Mouse (Mus musculus): ENCODE results near the gene Fars2. TPM values are rescaled to one million over a fixed set of nuclear protein-coding genes. Genes with fewer than 3 reads are reported as not detected.
"Not testable (repeated sequence)": the region's sequence is repeated elsewhere in the genome, so short reads cannot be mapped to it uniquely, and the experiment has no call there.

Gene Fars2
- total and polyA plus RNA-seq, 2 experiments from 2014 or later: 54.8 to 78.9 TPM

- TF ChIP-seq EP300 (IDR thresholded peaks at IDR 0.05; ENCODE audit: low read depth): no peak
- no peak for TF ChIP-seq CTCF (IDR thresholded peaks at IDR 0.05; ENCODE audit: low read depth)
- H3K36me3 ChIP-seq (replicated peaks; ENCODE audit: control insufficient read depth, insufficient read depth, low read length): no peaks in the 10 kb centered on the region
- no peaks in the 10 kb centered on the region for H3K27me3 ChIP-seq (ENCODE audit: control insufficient read depth, insufficient read depth, low read length)
- no peak overlapping the region for H3K9ac ChIP-seq (replicated peaks; ENCODE audit: low read depth, low read length)
- WGBS: 80% methylated on average over 7 of the region's 7 CpGs
- no peaks in the 10 kb centered on the region for H3K4me1 ChIP-seq (ENCODE audit: control insufficient read depth, insufficient read depth)
- H3K27ac ChIP-seq (ENCODE audit: low read depth): no peak overlapping the region
- no peak for DNase-seq (ENCODE audit: low spot score)
- H3K4me3 ChIP-seq (ENCODE audit: low read depth, low read length): no peak overlapping the region
- no peaks in the 10 kb centered on the region for H3K9me3 ChIP-seq (replicated peaks; ENCODE audit: control insufficient read depth, low read length)
- no peak for ATAC-seq (ENCODE audit: insufficient read depth, low read depth)
- no peak overlapping the region for H3K4me2 ChIP-seq (ENCODE audit: low read depth, low read length)
These were observed 331.4 kb downstream of the Fars2 start for GRCm38 (mm10) chr13:36448565-36448964.

DNA sequence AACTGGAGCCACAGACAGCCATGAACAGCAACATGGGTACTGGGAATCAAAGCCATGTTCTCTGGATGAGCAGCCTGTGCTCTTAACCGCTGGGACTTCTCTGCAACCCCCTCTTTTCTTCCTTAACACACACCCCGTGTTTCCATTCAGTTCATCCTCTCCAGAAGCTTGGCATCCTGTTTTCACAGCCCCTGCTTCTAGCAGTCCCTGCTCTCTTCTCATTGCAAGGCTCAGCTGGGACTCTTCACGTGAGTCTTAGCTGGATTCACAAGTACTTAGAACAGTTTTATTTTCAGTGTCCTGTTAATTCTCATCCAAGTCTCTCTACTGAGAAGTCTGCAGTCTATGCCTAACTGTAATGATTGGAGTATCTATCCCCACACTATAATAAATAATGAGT lies 334.2 kb downstream of the Fars2 start:
- no peaks in the 10 kb centered on the region for H3K36me3 ChIP-seq (replicated peaks; ENCODE audit: control insufficient read depth, insufficient read depth, low read length)
- no peaks in the 10 kb centered on the region for H3K9me3 ChIP-seq (replicated peaks; ENCODE audit: control insufficient read depth, low read length)
- TF ChIP-seq EP300 (IDR thresholded peaks at IDR 0.05; ENCODE audit: low read depth): no peak
- TF ChIP-seq CTCF (IDR thresholded peaks at IDR 0.05; ENCODE audit: low read depth): no peak
- 69% methylated on average over 3 of the region's 3 CpGs for WGBS
- no peak overlapping the region for H3K9ac ChIP-seq (replicated peaks; ENCODE audit: low read depth, low read length)
- H3K4me3 ChIP-seq (ENCODE audit: low read depth, low read length): no peak overlapping the region
- H3K4me1 ChIP-seq (ENCODE audit: control insufficient read depth, insufficient read depth): no peaks in the 10 kb centered on the region
- H3K27me3 ChIP-seq (ENCODE audit: control insufficient read depth, insufficient read depth, low read length): no peaks in the 10 kb centered on the region
- ATAC-seq (ENCODE audit: insufficient read depth, low read depth) (no peak), DNase-seq (ENCODE audit: low spot score) (no peak)
- H3K27ac ChIP-seq (ENCODE audit: low read depth): no peak overlapping the region
- no peak overlapping the region for H3K4me2 ChIP-seq (ENCODE audit: low read depth, low read length)

GRCm38 (mm10) chr13:36460473-36460872 lies 343.3 kb downstream of the Fars2 start:
- H3K4me3 ChIP-seq (ENCODE audit: low read depth, low read length): no peak overlapping the region
- H3K9me3 ChIP-seq (replicated peaks; ENCODE audit: control insufficient read depth, low read length): no peaks in the 10 kb centered on the region
- no peak overlapping the region for H3K27ac ChIP-seq (ENCODE audit: low read depth)
- no peak overlapping the region for H3K9ac ChIP-seq (replicated peaks; ENCODE audit: low read depth, low read length)
- 77% methylated on average over 3 of the region's 3 CpGs for WGBS
- no peaks in the 10 kb centered on the region for H3K36me3 ChIP-seq (replicated peaks; ENCODE audit: control insufficient read depth, insufficient read depth, low read length)
- no peaks in the 10 kb centered on the region for H3K27me3 ChIP-seq (ENCODE audit: control insufficient read depth, insufficient read depth, low read length)
- H3K4me1 ChIP-seq (ENCODE audit: control insufficient read depth, insufficient read depth): no peaks in the 10 kb centered on the region
- TF ChIP-seq CTCF (IDR thresholded peaks at IDR 0.05; ENCODE audit: low read depth): no peak
- TF ChIP-seq EP300 (IDR thresholded peaks at IDR 0.05; ENCODE audit: low read depth): no peak
- no peak for DNase-seq (ENCODE audit: low spot score)
- H3K4me2 ChIP-seq (ENCODE audit: low read depth, low read length): no peak overlapping the region
- no peak for ATAC-seq (ENCODE audit: insufficient read depth, low read depth)

GRCm38 (mm10) chr13:36463669-36464068 lies 346.5 kb downstream of the Fars2 start:
- H3K27ac ChIP-seq (ENCODE audit: low read depth): no peak overlapping the region
- H3K9ac ChIP-seq (replicated peaks; ENCODE audit: low read depth, low read length): no peak overlapping the region
- H3K27me3 ChIP-seq (ENCODE audit: control insufficient read depth, insufficient read depth, low read length): no peaks in the 10 kb centered on the region
- H3K4me3 ChIP-seq (ENCODE audit: low read depth, low read length): no peak overlapping the region
- ATAC-seq (ENCODE audit: insufficient read depth, low read depth): no peak
- H3K9me3 ChIP-seq (replicated peaks; ENCODE audit: control insufficient read depth, low read length): no peaks in the 10 kb centered on the region
- H3K36me3 ChIP-seq (replicated peaks; ENCODE audit: control insufficient read depth, insufficient read depth, low read length): no peaks in the 10 kb centered on the region
- H3K4me2 ChIP-seq (ENCODE audit: low read depth, low read length): no peak overlapping the region
- no peak for TF ChIP-seq CTCF (IDR thresholded peaks at IDR 0.05; ENCODE audit: low read depth)
- TF ChIP-seq EP300 (IDR thresholded peaks at IDR 0.05; ENCODE audit: low read depth): no peak
- 0 out of 2 replicates have a peak, but pooled peaks cover 7% of the 10 kb centered on the region for H3K4me1 ChIP-seq (ENCODE audit: control insufficient read depth, insufficient read depth)
- no peak for DNase-seq (ENCODE audit: low spot score)

- H3K9ac ChIP-seq (replicated peaks; ENCODE audit: low read depth, low read length); H3K4me1 ChIP-seq (ENCODE audit: control insufficient read depth, insufficient read depth); H3K27ac ChIP-seq (ENCODE audit: low read depth); DNase-seq (ENCODE audit: low spot score); H3K27me3 ChIP-seq (ENCODE audit: control insufficient read depth, insufficient read depth, low read length); H3K4me2 ChIP-seq (ENCODE audit: low read depth, low read length); H3K9me3 ChIP-seq (replicated peaks; ENCODE audit: control insufficient read depth, low read length); H3K36me3 ChIP-seq (replicated peaks; ENCODE audit: control insufficient read depth, insufficient read depth, low read length); H3K4me3 ChIP-seq (ENCODE audit: low read depth, low read length); ATAC-seq (ENCODE audit: insufficient read depth, low read depth): not testable (repeated sequence)
- 92% methylated on average over 3 of the region's 3 CpGs for WGBS
These were observed 348.9 kb downstream of the Fars2 start for GRCm38 (mm10) chr13:36466076-36466475.

DNA sequence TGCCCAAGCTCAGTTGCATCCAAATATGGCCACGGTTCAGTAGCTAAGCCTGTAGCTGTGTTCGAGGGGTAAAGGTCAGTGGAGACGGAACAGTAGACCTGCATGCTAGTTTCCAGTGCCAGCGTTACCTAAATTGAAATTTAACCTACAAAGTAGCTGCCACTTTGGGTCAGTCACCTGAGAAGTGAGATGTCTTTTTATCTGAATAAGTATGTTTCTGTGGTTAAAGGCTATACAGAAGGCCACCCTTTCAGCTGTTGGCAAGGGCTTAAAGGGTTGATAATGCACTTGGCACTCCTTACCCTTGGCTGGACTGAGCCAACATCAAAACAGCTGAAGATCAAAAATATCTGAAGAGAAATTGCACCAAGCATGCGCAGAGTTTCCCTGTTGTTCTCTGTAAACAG lies 349.3 kb downstream of the Fars2 start:
- TF ChIP-seq EP300 (IDR thresholded peaks at IDR 0.05; ENCODE audit: low read depth) (no peak), CTCF (IDR thresholded peaks at IDR 0.05; ENCODE audit: low read depth) (no peak)

More for the DNA sequence above, 349.3 kb downstream of the Fars2 start:
- no peak overlapping the region for H3K4me2 ChIP-seq (ENCODE audit: low read depth, low read length)
- ATAC-seq (ENCODE audit: insufficient read depth, low read depth) (no peak), DNase-seq (ENCODE audit: low spot score) (no peak)
- no peak overlapping the region for H3K4me3 ChIP-seq (ENCODE audit: low read depth, low read length)
- no peaks in the 10 kb centered on the region for H3K27me3 ChIP-seq (ENCODE audit: control insufficient read depth, insufficient read depth, low read length)
- WGBS: 76% methylated on average over 5 of the region's 5 CpGs
- 0 out of 2 replicates have a peak, but pooled peaks cover 7% of the 10 kb centered on the region for H3K4me1 ChIP-seq (ENCODE audit: control insufficient read depth, insufficient read depth)
- H3K27ac ChIP-seq (ENCODE audit: low read depth): no peak overlapping the region
- no peaks in the 10 kb centered on the region for H3K36me3 ChIP-seq (replicated peaks; ENCODE audit: control insufficient read depth, insufficient read depth, low read length)
- no peaks in the 10 kb centered on the region for H3K9me3 ChIP-seq (replicated peaks; ENCODE audit: control insufficient read depth, low read length)
- no peak overlapping the region for H3K9ac ChIP-seq (replicated peaks; ENCODE audit: low read depth, low read length)

Data from heart, postnatal 0 days (tissue).